Mouse (Mus musculus): ENCODE results near the gene Macf1.
A peak's percentile ranks its signal among the peaks of the same experiment; 100 is the strongest.

Macf1 gene

GRCm38 (mm10) chr4:123591026-123591635 is 93.0 kb downstream of the Macf1 start:
- no peak for DNase-seq

- DNase-seq, result no peak
Observed at GRCm38 (mm10) chr4:123589496-123589895, 94.7 kb downstream of the Macf1 start.

- no peak for DNase-seq
Observed at GRCm38 (mm10) chr4:123588353-123589301, 95.5 kb downstream of the Macf1 start.

- no peak for DNase-seq
Observed at GRCm38 (mm10) chr4:123587616-123588015, 96.5 kb downstream of the Macf1 start.

- DNase-seq, result no peak
Observed at GRCm38 (mm10) chr4:123584720-123585093, 99.5 kb downstream of the Macf1 start.

- no peak for DNase-seq
Observed at GRCm38 (mm10) chr4:123584084-123584719, 100.0 kb downstream of the Macf1 start.

- DNase-seq, result no peak
Observed at GRCm38 (mm10) chr4:123577469-123578088, 106.6 kb downstream of the Macf1 start.

- no peak for DNase-seq
Observed at GRCm38 (mm10) chr4:123572434-123573336, 111.5 kb downstream of the Macf1 start.

- no peak for DNase-seq
Observed at GRCm38 (mm10) chr4:123571869-123572268, 112.3 kb downstream of the Macf1 start.

- DNase-seq, result no peak
Observed at GRCm38 (mm10) chr4:123565291-123565861, 118.8 kb downstream of the Macf1 start.

GRCm38 (mm10) chr4:123564051-123564791 is 119.9 kb downstream of the Macf1 start:
- no peak for DNase-seq

GRCm38 (mm10) chr4:123562177-123562815 is 121.9 kb downstream of the Macf1 start:
- no peak for DNase-seq

GRCm38 (mm10) chr4:123560896-123561295 is 123.3 kb downstream of the Macf1 start:
- no peak for DNase-seq

GRCm38 (mm10) chr4:123558496-123558895 is 125.7 kb downstream of the Macf1 start:
- no peak for DNase-seq

- DNase-seq, result no peak
Observed at GRCm38 (mm10) chr4:123555251-123555650, 128.9 kb downstream of the Macf1 start.

GRCm38 (mm10) chr4:123552689-123553088 is 131.5 kb downstream of the Macf1 start:
- DNase-seq, result no peak

- DNase-seq, result no peak
Observed at GRCm38 (mm10) chr4:123548317-123548716, 135.8 kb downstream of the Macf1 start.

- DNase-seq, result no peak
Observed at GRCm38 (mm10) chr4:123543691-123544090, 140.5 kb downstream of the Macf1 start.

- DNase-seq, result peak; percentile 85
Observed at GRCm38 (mm10) chr4:123535271-123535670, 148.9 kb downstream of the Macf1 start.

- no peak for DNase-seq
Observed at GRCm38 (mm10) chr4:123532001-123532400, 152.2 kb downstream of the Macf1 start.
